Mouse (Mus musculus): Measurements from ENCODE around the gene Gm49425.
"Not testable (repeated sequence)": the region's sequence is repeated elsewhere in the genome, so short reads cannot be mapped to it uniquely, and the experiment has no call there.

Gm49425 gene

DNA sequence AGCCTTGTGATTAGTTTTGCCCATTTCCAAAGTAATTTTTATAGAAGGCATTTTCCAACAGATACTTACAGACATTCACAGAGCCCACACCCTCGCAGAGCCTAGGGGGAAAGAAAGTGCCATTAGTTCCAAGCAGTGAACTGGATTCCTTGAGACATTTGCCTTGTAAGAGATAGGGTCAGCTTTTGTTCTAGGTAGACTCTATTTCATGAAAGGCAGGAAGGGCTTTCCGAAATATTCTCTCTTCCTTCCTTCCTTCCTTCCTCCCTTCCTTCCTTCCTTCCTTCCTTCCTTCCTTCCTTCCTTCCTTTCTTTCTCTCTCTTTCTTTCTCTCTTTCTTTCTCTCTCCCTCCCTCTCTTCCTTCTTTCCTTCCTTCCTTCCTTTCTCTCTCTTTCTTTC lies at the start of gene Gm49425:
Gene Gm49425 (minus strand): TSS at position 101 of the 400 bp plus-strand sequence.
- POLR2A ChIA-PET = not testable (repeated sequence)
- CTCF ChIA-PET = interaction anchor here in 2 of 4 experiments (0.6 to 1.0 kb wide), 3 partner anchors 84 to 255 kb away, joined by 3 read pairs; no protein-coding TSS in a partner anchor

DNA sequence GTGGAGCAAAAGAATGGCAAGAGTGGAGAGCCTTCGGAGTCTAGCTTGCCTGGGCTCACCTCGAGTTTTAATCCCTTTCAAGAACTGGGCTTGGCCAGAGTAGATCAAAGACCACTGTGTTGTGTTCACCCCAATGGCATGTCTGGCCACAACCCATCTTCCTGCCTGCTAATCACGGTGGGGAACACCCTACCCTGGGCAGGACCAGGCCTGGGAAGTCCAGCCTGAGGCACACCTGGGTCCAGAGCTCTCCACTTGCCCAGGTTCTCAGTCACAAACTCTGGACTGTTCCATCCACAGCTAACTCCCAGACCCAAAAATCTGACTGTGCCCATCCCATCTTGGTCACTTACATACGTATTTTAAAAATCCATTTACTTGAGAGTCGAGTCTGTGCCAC lies 45.8 kb upstream of the Gm49425 start, which contains the start of gene Krt90:
Gene Krt90 (minus strand): TSS at position 101 of the 400 bp plus-strand sequence.
- CTCF ChIA-PET = no interaction called here
- POLR2A ChIA-PET = interaction anchor here in 1 of 4 experiments (1.3 kb wide), 1 partner anchor 8 kb away, joined by 3 read pairs; no protein-coding TSS in a partner anchor

DNA sequence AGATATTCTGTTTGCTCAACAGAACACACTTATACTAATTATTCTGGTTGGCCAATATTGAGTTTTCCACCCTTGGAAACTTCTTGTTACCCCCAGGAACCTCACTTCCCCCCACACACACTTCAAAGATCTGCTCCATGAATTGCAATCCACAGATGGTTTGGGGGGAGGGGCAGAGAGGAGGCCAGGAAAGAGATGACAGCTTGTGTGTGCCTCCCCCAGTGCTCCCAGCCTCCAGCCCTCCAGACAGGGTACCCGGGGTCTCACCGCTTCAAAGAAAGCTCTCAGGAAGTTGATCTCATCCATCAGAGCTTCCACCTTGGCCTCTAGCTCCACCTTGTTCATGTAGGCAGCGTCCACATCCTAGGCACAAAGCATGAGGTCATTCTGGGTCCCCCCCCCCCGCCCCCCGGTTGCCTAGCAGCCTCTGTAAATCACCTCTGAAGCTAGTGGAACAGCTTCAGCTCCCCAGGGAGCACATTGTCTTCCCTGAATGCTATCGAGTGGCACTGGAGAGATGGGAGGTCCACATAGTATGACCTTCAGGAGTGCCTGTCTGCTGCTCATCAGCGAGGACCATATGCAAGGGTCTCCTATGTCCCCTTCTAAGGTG lies 41.1 kb upstream of the Gm49425 start:
- ChIA-PET POLR2A (interaction anchor here in 1 of 4 experiments (1.1 kb wide), 1 partner anchor 14 kb away, joined by 3 read pairs; no protein-coding TSS in a partner anchor), CTCF (interaction anchor here in 2 of 4 experiments (0.7 to 1.1 kb wide), 3 partner anchors 16 to 426 kb away, joined by 3 to 4 read pairs (median 4); no protein-coding TSS in a partner anchor)

DNA sequence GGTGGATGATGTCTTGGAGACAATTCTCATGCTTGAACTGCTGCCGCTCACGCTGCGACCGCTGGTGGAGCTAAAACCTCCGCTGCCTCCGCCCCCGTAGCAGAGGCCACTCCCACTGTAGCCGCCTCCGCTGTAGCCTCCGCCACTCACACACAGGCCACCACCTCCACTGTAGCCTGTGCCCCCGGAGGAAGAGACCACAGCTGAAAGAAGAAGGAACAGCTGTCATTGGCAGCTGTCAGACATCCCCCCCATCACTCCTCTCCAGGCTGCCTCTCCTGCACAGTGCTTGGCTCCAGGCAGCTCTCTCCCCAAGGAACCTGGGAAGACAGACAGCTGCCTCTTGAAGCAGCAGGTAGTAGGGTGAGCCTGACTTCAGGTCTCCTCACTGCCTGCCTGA lies 36.1 kb upstream of the Gm49425 start:
- ChIA-PET CTCF (interaction anchor here in 3 of 4 experiments (0.7 to 2.7 kb wide), 10 partner anchors 11 to 431 kb away, joined by 3 to 13 read pairs (median 3); no protein-coding TSS in a partner anchor), POLR2A (no interaction called here)

DNA sequence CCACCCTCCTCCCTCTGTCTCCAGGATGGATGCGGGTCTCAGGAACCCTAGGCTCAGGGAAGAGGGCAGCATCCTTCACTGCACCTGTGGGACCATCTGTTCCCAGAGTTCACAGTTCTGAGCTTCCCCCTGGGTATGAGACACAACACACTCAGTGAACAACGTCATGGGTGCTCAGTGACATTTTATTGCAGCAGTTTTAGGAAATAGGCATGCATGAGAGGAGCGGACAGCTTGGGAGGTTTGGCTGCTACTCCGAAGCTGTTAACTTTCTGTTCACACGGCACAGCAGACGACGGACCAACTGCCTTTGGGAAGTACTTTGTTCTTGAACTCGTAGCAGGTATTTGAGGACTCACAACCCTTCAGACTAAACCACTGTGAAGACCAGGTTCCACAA lies 35.1 kb upstream of the Gm49425 start:
- POLR2A ChIA-PET = no interaction called here
- CTCF ChIA-PET = interaction anchor here in 1 of 4 experiments (0.8 to 1.3 kb wide), 2 partner anchors 220 to 432 kb away, joined by 3 to 4 read pairs; no protein-coding TSS in a partner anchor

DNA sequence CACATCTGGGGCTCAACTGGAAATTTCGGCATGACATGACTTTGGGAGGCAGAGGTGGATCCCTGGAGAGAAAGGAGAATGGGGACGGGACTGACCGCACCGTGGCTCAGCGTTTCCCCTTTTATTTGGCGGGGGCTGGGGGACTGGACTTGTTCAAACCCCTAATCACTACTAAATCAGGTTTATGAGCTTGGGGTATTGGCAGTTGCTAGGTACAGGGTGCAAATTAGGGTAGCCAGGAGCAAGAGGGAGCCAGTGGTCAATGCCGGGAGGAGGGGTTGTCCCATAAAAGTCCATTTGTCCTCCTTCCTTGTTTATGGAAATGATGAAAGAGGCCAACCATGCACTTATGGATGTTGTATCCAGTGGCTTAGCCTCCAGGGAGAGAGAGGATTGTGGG lies 33.5 kb upstream of the Gm49425 start, which contains the start of gene Krt82:
Gene Krt82 (minus strand): TSS at position 101 of the 400 bp plus-strand sequence.
- POLR2A ChIA-PET = no interaction called here
- CTCF ChIA-PET = no interaction called here

DNA sequence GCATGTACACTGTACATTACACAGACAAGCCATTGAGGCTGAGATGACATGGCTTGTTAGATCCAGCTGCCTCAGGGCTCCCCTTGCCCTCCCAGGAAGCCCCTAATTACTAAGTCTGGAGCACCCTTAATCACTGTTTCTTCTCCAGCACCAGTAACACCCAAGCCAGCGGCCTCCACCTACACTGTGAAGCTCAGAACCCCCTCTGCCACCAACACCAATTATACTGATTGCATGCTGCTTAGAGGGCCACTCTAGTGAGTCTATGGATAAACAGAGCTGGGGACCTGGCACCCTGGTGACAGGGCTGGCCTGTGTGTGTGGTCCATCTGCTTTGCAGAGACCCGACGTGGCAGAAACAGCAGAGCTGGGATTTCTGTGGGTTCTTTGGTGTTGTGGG lies 27.4 kb upstream of the Gm49425 start:
- CTCF ChIA-PET = interaction anchor here in 2 of 4 experiments (0.7 to 3.6 kb wide), 2 partner anchors 440 kb away, joined by 3 to 16 read pairs; no protein-coding TSS in a partner anchor
- POLR2A ChIA-PET = interaction anchor here in 1 of 4 experiments (0.5 kb wide), 1 partner anchor 1928 kb away, joined by 4 read pairs; no protein-coding TSS in a partner anchor

DNA sequence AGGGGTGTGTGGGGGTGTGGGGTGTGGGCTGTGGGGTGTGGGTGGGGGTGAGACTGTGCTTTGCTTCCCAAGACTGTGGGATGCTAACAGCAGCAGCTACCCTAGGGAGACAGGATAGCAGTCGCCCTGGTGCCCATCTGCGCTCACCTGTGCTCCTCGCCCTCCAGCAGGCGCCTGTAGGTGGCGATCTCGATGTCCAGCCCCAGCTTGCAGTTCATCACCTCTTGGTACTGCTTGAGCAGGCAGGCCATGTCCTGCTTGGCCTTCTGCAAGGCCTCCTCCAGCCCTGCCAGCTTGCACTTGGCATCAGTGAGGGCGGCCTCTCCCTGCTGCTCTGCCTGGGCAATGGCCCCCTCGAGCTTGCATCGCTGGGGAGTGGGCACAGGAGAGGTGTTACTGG lies 25.5 kb upstream of the Gm49425 start:
- ChIA-PET POLR2A (interaction anchor here in 1 of 4 experiments (1.1 kb wide), 1 partner anchor 13 kb away, joined by 5 read pairs; no protein-coding TSS in a partner anchor), CTCF (interaction anchor here (0.6 to 3.8 kb wide), 23 partner anchors 10 to 929 kb away, joined by 3 to 16 read pairs (median 3); partner anchors contain the start of gene Krt84 (in 1 of the 4))

DNA sequence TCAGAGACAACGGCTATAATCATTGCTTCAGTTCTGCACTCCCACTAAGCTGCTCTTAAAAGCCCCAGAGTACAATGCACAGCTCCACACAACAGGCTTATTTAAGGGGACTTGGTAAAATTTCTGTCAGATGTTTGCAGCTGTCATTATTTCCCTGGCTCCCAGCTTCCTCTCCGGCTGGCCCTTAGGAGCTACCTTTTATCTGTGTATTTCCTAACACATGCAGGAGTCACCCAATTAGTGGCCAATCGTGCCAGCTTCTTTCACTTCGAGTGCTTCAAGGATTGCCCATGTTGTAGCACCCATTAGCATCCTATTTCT lies 21.5 kb upstream of the Gm49425 start:
- CTCF ChIA-PET = interaction anchor here (0.6 to 3.0 kb wide), 23 partner anchors 11 to 713 kb away, joined by 3 to 26 read pairs (median 3); no protein-coding TSS in a partner anchor
- POLR2A ChIA-PET = interaction anchor here in 1 of 4 experiments (0.6 kb wide), 1 partner anchor 882 kb away, joined by 3 read pairs; no protein-coding TSS in a partner anchor

DNA sequence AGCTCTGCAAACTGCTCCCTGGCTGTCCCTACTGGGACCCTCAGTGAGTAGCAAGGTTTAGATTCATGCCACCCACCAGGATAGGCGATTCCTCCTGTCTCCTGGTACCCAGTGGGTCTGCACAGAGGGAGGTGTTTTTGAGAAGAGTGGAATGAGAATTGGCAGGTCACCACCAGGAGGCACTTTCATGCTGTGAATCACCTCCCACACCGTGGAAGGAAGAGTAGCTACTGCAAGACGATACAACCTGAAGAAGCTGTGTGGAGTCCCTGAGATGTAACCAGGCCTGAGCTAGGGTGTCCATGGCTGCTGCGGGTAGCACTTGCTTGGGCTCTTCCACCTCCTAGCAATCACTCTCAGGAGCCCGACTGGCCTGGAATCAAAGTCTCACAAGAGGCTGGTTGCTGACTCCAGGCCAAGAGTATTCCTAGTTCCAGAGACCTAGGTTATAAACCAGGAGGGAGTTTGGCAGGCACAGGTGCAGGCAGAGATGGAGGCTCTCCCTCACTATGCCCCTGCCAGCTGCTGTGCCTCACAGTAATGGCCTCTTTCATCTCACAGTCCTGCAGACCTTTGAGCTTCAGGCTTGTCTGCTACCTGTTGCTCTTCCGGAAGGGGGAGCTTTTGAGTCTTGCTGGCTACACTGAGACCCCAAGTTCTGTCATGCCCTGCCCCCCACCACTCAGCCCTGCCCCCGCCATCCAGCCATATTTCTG lies 21.0 kb upstream of the Gm49425 start:
- CTCF ChIA-PET = interaction anchor here (0.6 to 3.0 kb wide), 27 partner anchors 8 to 713 kb away, joined by 3 to 26 read pairs (median 3); no protein-coding TSS in a partner anchor

DNA sequence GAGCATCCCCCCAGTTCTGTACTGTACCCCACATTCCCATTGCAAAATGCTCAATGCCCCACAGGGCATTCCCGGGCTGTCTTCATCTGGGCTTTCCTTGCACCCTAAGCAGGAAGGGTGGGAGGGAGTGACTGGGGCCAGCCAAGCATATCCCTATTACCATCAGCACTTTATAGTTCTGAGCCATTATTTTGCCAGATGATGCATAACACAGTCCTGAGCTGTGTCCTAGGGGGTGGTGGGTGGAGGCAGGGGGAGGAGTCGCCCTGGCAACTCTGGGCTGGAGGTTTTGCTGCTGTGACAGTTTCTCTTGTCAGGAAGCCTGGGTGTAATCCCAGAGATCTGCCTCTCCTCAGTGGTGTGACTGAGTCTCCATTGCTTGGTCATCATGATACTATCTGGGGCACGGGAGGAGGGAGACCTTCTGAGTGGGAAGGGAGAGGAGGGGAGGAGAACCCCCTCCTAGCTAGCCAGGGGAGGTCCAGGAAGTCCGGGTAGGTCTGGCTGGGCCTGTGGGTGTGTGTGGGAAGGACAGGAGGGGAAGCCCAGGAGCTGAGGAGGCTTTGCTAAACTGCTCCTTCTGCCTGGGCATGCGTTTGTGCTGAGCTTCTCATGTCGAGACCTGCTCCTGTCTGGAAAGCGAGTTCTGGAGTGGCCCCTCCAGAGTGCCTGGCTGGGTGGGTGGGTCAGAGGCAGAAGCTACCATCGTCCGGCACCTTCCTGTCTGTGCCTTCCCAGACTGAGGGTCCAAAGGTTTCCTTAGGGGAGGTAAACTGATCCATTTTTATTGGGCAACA lies 19.2 kb upstream of the Gm49425 start:
- CTCF ChIA-PET = interaction anchor here in 2 of 4 experiments (0.6 to 3.0 kb wide), 3 partner anchors 17 to 437 kb away, joined by 3 to 21 read pairs (median 7); no protein-coding TSS in a partner anchor

More for the DNA sequence above, 21.0 kb upstream of the Gm49425 start:
- POLR2A ChIA-PET = interaction anchor here in 1 of 4 experiments (0.6 to 0.7 kb wide), 2 partner anchors 9 to 882 kb away, joined by 3 read pairs; no protein-coding TSS in a partner anchor

DNA sequence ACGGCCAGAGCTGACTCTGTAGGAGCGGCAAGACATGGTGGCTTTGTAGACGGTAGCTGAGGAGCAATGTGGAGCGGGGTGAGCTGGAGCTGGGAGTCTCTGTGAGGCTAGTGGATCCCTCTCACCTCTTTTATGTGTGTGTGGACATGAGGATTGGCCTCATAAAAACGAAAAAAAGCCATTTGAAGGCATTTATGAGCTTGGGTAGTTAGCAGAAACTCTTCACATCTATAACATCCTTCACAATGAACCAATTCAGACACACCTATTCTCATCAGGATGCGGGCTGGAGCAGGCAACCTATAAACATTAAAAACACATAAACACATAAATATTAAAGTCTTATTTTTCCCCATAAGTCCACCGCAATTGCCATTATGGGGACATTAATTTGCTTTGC lies 15.7 kb upstream of the Gm49425 start, which contains the start of gene Krt84:
Gene Krt84 (minus strand): TSS at position 101 of the 400 bp plus-strand sequence.
- ChIA-PET POLR2A (interaction anchor here in 2 of 4 experiments (0.7 kb wide), 2 partner anchors 492 to 779 kb away, joined by 3 read pairs; no protein-coding TSS in a partner anchor), CTCF (interaction anchor here in 2 of 4 experiments (0.6 to 1.7 kb wide), 5 partner anchors 10 to 451 kb away, joined by 3 to 8 read pairs (median 4); no protein-coding TSS in a partner anchor)

More for the DNA sequence above, 19.2 kb upstream of the Gm49425 start:
- POLR2A ChIA-PET = no interaction called here

DNA sequence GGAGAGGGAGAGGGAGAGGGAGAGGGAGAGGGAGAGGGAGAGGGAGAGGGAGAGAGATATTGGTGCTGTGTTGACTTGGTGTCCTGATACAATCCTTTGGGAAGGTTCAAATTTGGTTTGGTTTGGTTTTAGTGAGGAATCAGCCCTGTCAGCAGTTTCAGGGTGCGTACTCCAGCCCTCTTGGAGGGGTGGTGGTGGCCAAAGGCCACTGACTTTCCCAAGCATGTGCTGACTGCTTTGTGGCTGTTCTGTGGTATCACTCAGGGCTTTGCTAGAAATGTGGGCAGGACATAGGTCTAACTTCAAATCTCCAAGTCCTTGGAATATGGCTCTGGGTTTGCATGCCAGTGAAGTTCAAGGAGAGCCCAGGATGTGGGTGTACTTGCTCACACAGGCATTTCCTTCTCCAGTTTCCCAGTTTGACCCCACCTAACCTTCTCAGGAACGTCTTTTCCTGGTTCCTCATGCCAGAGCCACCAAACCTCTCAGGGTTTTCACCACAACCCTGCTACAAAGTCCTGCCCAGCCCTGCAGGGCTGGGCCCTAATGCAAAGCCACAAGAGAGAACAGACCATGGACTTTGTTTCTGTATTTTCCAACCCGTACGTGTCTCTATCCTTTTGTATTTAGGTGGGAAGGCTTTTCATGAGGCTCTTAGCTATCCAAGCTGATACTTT lies 5.6 kb upstream of the Gm49425 start:
- POLR2A ChIA-PET = no interaction called here
- CTCF ChIA-PET = no interaction called here

DNA sequence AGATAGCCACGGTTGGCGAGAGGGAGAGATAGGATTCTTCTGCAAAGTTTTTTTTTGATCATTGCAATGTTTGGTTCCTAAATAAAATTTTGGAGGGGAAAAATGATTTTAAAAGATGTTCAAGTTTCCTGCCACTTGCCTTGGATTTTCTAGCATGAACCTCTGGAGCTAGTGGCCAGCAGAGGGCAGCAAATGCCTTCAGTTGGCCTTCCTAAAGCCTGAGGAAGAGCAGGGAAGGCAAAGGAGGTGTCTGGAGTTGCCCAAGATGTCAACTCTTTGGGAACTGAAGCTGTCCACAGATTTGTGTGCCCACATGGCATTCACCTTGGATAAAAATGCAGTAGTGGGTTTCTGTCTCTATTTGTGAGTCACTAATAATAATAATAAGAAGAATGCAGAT lies 2.7 kb upstream of the Gm49425 start:
- ChIA-PET CTCF (interaction anchor here (0.6 to 3.4 kb wide), 26 partner anchors 18 to 1544 kb away, joined by 3 to 47 read pairs (median 4); no protein-coding TSS in a partner anchor), POLR2A (interaction anchor here in 2 of 4 experiments (0.8 to 1.8 kb wide), 2 partner anchors 464 kb away, joined by 3 to 6 read pairs; no protein-coding TSS in a partner anchor)

DNA sequence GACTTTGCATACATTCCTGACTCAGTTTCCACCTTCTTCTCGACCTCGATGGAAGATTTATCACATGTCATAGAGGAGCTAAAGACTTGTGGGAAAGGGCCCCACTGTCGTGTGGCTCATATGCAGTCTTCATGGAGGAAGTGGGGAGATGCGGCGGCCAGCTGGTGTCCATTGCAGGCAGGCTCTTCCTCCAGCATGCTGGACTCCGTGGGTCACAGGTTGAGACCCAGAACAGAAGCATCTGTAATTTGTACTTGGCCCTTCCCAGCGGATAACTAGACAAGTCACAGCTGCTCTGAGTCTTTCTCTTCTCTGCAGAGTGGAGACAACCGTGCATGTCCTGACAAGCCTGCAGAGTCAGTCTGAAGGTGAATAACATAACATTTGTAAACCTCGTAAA lies 8.8 kb downstream of the Gm49425 start:
- ChIA-PET POLR2A (interaction anchor here in 1 of 4 experiments (0.6 kb wide), 1 partner anchor 157 kb away, joined by 4 read pairs; no protein-coding TSS in a partner anchor), CTCF (interaction anchor here in 1 of 4 experiments (1.0 kb wide), 1 partner anchor 11 kb away, joined by 3 read pairs; no protein-coding TSS in a partner anchor)

DNA sequence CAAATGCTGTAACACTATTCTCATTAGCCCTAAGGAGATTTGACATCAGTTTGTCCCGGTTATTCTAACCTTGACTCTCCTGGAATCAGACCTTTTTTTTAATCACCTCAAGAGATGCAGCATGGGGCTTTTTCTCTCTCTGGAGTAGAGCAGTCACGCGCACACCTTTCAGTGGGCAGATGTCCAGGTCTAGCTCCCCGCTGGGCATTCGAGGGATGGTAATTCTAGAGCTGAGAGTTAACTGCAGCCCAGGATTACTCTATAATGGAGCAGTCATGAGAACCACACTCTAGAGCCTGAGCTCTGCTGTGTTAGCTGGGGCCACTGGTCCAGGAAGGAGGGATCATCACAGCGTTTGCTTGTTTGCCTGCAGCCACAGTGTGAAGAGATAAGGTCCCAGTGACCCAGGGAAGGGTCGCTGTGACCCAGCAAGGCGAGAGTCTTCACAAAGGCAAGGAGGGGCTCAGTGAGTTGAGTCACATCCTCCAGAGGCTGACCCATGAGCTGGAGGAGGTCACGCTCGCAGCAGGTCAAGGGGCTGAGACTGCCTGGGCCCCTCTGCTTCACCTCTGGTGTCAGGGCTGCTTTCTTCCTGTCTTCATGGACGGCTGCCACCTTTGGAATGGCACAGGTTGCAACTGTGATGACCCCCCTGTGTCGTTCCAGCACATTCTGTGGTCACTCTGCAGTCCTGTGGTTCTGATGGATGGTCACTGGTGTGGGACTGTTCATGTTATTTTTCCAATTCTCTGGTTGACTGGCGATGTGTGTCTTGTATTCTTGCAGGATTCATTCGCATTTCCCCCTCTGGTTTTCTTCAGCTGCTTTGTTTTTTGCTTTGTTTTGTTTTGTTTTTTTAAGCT lies 9.9 kb downstream of the Gm49425 start:
- ChIA-PET CTCF (interaction anchor here in 3 of 4 experiments (0.5 to 1.7 kb wide), 5 partner anchors 10 to 60 kb away, joined by 3 to 6 read pairs (median 3); no protein-coding TSS in a partner anchor), POLR2A (interaction anchor here in 1 of 4 experiments (1.0 kb wide), 1 partner anchor 180 kb away, joined by 3 read pairs; no protein-coding TSS in a partner anchor)
